Mouse (Mus musculus): ENCODE results near the gene Klf9. TPM values are rescaled to one million over a fixed set of nuclear protein-coding genes. Genes with fewer than 3 reads are reported as not detected.

The Klf9 gene
- polyA plus RNA-seq (2012; rRNA removed) (2.0 and 2.1 TPM in 2 replicates), polyA plus RNA-seq (2014; fragmentation: Nextera tagmentation; extraction: Ambion mirVana) (1.8 and 2.1 TPM in 2 replicates)

GRCm38 (mm10) chr19:23140689-23141317 lies at the start of gene Klf9:
Gene Klf9, plus strand, starts transcription at chr19:23141226.
- H3K9ac ChIP-seq (ENCODE audit: low read depth, low read length, severe bottlenecking) = peak within 1 kb of the TSS; percentile 56
- no peaks in the 10 kb centered on the region for H3K36me3 ChIP-seq (ENCODE audit: control insufficient read depth, insufficient read depth, low read length)
- peak within 1 kb of the TSS; percentile 62 for H3K4me3 ChIP-seq (replicated peaks; ENCODE audit: low read length)
- peaks cover 15% of the 10 kb centered on the region for H3K27me3 ChIP-seq (ENCODE audit: control insufficient read depth, insufficient read depth, low read length)
- peak within 1 kb of the TSS; percentile 95 for H3K4me2 ChIP-seq (replicated peaks; ENCODE audit: low read depth, low read length, severe bottlenecking)
- peak; percentile 95 for ATAC-seq (ENCODE audit: low FRiP score, low read depth)
- H3K4me1 ChIP-seq (ENCODE audit: control insufficient read depth, insufficient read depth, low read length) = peaks cover 22% of the 10 kb centered on the region
- TF ChIP-seq POLR2A (IDR thresholded peaks at IDR 0.05; ENCODE audit: borderline replicate concordance, extremely low read depth, insufficient read depth, insufficient read length) = peak; percentile 47; the same call in 1 of the 2 replicates
- under 1% methylated on average over 30 of the region's 52 CpGs for WGBS
- H3K9me3 ChIP-seq (ENCODE audit: control insufficient read depth, low read length) = no peaks in the 10 kb centered on the region
- H3K27ac ChIP-seq (replicated peaks; ENCODE audit: low read depth, low read length) = peak within 1 kb of the TSS; percentile 67
- peak; percentile 95 for DNase-seq (ENCODE audit: low spot score)

- ATAC-seq (ENCODE audit: low FRiP score, low read depth) (no peak), DNase-seq (ENCODE audit: low spot score) (no peak)
- 85% methylated on average over 4 of the region's 4 CpGs for WGBS
- H3K4me1 ChIP-seq (ENCODE audit: control insufficient read depth, insufficient read depth, low read length) = no peaks in the 10 kb centered on the region
- H3K27me3 ChIP-seq (ENCODE audit: control insufficient read depth, insufficient read depth, low read length) = no peaks in the 10 kb centered on the region
- no peak overlapping the region for H3K4me3 ChIP-seq (replicated peaks; ENCODE audit: low read length)
- H3K27ac ChIP-seq (replicated peaks; ENCODE audit: low read depth, low read length) = no peak overlapping the region
- H3K9ac ChIP-seq (ENCODE audit: low read depth, low read length, severe bottlenecking) = no peak overlapping the region
- no peaks in the 10 kb centered on the region for H3K36me3 ChIP-seq (ENCODE audit: control insufficient read depth, insufficient read depth, low read length)
- no peaks in the 10 kb centered on the region for H3K9me3 ChIP-seq (ENCODE audit: control insufficient read depth, low read length)
- H3K4me2 ChIP-seq (replicated peaks; ENCODE audit: low read depth, low read length, severe bottlenecking) = no peak overlapping the region
- no peak for TF ChIP-seq POLR2A (IDR thresholded peaks at IDR 0.05; ENCODE audit: borderline replicate concordance, extremely low read depth, insufficient read depth, insufficient read length)
Measured at GRCm38 (mm10) chr19:23091586-23091985, 49.4 kb upstream of the Klf9 start.

- no peak overlapping the region for H3K4me2 ChIP-seq (replicated peaks; ENCODE audit: low read depth, low read length, severe bottlenecking)
- no peaks in the 10 kb centered on the region for H3K4me1 ChIP-seq (ENCODE audit: control insufficient read depth, insufficient read depth, low read length)
- no peak for TF ChIP-seq POLR2A (IDR thresholded peaks at IDR 0.05; ENCODE audit: borderline replicate concordance, extremely low read depth, insufficient read depth, insufficient read length)
- ATAC-seq (ENCODE audit: low FRiP score, low read depth) (no peak), DNase-seq (ENCODE audit: low spot score) (no peak)
- no peaks in the 10 kb centered on the region for H3K36me3 ChIP-seq (ENCODE audit: control insufficient read depth, insufficient read depth, low read length)
- H3K9me3 ChIP-seq (ENCODE audit: control insufficient read depth, low read length) = no peaks in the 10 kb centered on the region
- no peak overlapping the region for H3K27ac ChIP-seq (replicated peaks; ENCODE audit: low read depth, low read length)
- H3K4me3 ChIP-seq (replicated peaks; ENCODE audit: low read length) = no peak overlapping the region
- no peaks in the 10 kb centered on the region for H3K27me3 ChIP-seq (ENCODE audit: control insufficient read depth, insufficient read depth, low read length)
- no peak overlapping the region for H3K9ac ChIP-seq (ENCODE audit: low read depth, low read length, severe bottlenecking)
- 82% methylated on average over 5 of the region's 5 CpGs for WGBS
Measured at GRCm38 (mm10) chr19:23093548-23093947, 47.5 kb upstream of the Klf9 start.

- H3K36me3 ChIP-seq (ENCODE audit: control insufficient read depth, insufficient read depth, low read length) = no peaks in the 10 kb centered on the region
- ATAC-seq (ENCODE audit: low FRiP score, low read depth) (no peak), DNase-seq (ENCODE audit: low spot score) (no peak)
- no peak overlapping the region for H3K9ac ChIP-seq (ENCODE audit: low read depth, low read length, severe bottlenecking)
- H3K4me3 ChIP-seq (replicated peaks; ENCODE audit: low read length) = no peak overlapping the region
- H3K4me2 ChIP-seq (replicated peaks; ENCODE audit: low read depth, low read length, severe bottlenecking) = no peak overlapping the region
- WGBS = 66% methylated on average over 3 of the region's 3 CpGs
- H3K9me3 ChIP-seq (ENCODE audit: control insufficient read depth, low read length) = no peaks in the 10 kb centered on the region
- TF ChIP-seq POLR2A (IDR thresholded peaks at IDR 0.05; ENCODE audit: borderline replicate concordance, extremely low read depth, insufficient read depth, insufficient read length) = no peak
- no peak overlapping the region for H3K27ac ChIP-seq (replicated peaks; ENCODE audit: low read depth, low read length)
- H3K4me1 ChIP-seq (ENCODE audit: control insufficient read depth, insufficient read depth, low read length) = no peaks in the 10 kb centered on the region
- no peaks in the 10 kb centered on the region for H3K27me3 ChIP-seq (ENCODE audit: control insufficient read depth, insufficient read depth, low read length)
Measured at GRCm38 (mm10) chr19:23094906-23095305, 46.1 kb upstream of the Klf9 start.

- Histone ChIP-seq H3K4me1 (ENCODE audit: control insufficient read depth, insufficient read depth, low read length) (no peaks in the 10 kb centered on the region), H3K4me2 (replicated peaks; ENCODE audit: low read depth, low read length, severe bottlenecking) (no peak overlapping the region), H3K36me3 (ENCODE audit: control insufficient read depth, insufficient read depth, low read length) (no peaks in the 10 kb centered on the region), H3K9me3 (ENCODE audit: control insufficient read depth, low read length) (no peaks in the 10 kb centered on the region), H3K27ac (replicated peaks; ENCODE audit: low read depth, low read length) (no peak overlapping the region), H3K4me3 (replicated peaks; ENCODE audit: low read length) (no peak overlapping the region), H3K27me3 (ENCODE audit: control insufficient read depth, insufficient read depth, low read length) (no peaks in the 10 kb centered on the region), H3K9ac (ENCODE audit: low read depth, low read length, severe bottlenecking) (no peak overlapping the region)
- DNase-seq (ENCODE audit: low spot score) (no peak), ATAC-seq (ENCODE audit: low FRiP score, low read depth) (no peak)
- 64% methylated on average over 5 of the region's 5 CpGs for WGBS
- TF ChIP-seq POLR2A (IDR thresholded peaks at IDR 0.05; ENCODE audit: borderline replicate concordance, extremely low read depth, insufficient read depth, insufficient read length) = no peak
Measured at GRCm38 (mm10) chr19:23106859-23107258, 34.2 kb upstream of the Klf9 start.

Measured in limb, embryonic 14.5 days (tissue).